In genomic region chr2:43295801-43296200, GRCm38 (mm10) we compare ENCODE assay signal across 26 mouse cellular contexts.
"Had no signal": no experiment of that assay in that cellular context is flagged by ENCODE, and none has a peak within 500 bp of the region (broad histone marks: within the 10 kb centered on the region; RNA-seq: fewer than 3 reads in every experiment).

No protein-coding gene starts in this region.

- ATAC-seq: forebrain, embryonic 16.5 days; hindbrain, embryonic 16.5 days; inflammation-experienced regulatory T-cells, adult 6 months; intestine, embryonic 16.5 days; liver, postnatal 0 days had no signal

- H3K4me3 ChIP-seq: gastrocnemius, adult 2 months; heart, embryonic 10.5 days; heart, embryonic 12.5 days; hindbrain, embryonic 10.5 days; hindbrain, embryonic 12.5 days; kidney, embryonic 15.5 days; layer of hippocampus, adult 2 months; left cerebral cortex, adult 2 months; limb, embryonic 10.5 days; limb, embryonic 12.5 days; liver, embryonic 13.5 days; liver, embryonic 15.5 days had no signal

- H3K9ac ChIP-seq: heart, embryonic 12.5 days; hindbrain, embryonic 12.5 days; hindbrain, embryonic 14.5 days; kidney, embryonic 15.5 days; limb, embryonic 12.5 days; liver, embryonic 13.5 days; liver, embryonic 15.5 days; liver, postnatal 0 days had no signal

- H3K27ac ChIP-seq: gastrocnemius, adult 2 months; heart, embryonic 10.5 days; hindbrain, embryonic 10.5 days; hindbrain, embryonic 12.5 days; hindbrain, embryonic 14.5 days; kidney, embryonic 15.5 days; kidney, postnatal 0 days; layer of hippocampus, adult 2 months; left cerebral cortex, adult 2 months; limb, embryonic 10.5 days; limb, embryonic 12.5 days; liver, embryonic 13.5 days; liver, embryonic 15.5 days had no signal

- H3K27me3 ChIP-seq: heart, embryonic 12.5 days; hindbrain, embryonic 12.5 days; kidney, embryonic 15.5 days; limb, embryonic 12.5 days; liver, embryonic 13.5 days; liver, embryonic 15.5 days had no signal

- H3K9me3 ChIP-seq: heart, embryonic 10.5 days; heart, embryonic 12.5 days; hindbrain, embryonic 10.5 days; hindbrain, embryonic 12.5 days; kidney, embryonic 15.5 days; limb, embryonic 10.5 days; limb, embryonic 12.5 days; liver, embryonic 13.5 days; liver, embryonic 15.5 days had no signal

- DNase-seq: gastrocnemius, adult 2 months; gastrocnemius, postnatal 10 days; gastrocnemius, postnatal 25 days; heart, adult 18-20 months; heart, postnatal 10 days; heart, postnatal 4 days; kidney, postnatal 4 days; liver; liver, embryonic 13.5 days; liver, postnatal 0 days had no signal

- H3K36me3 ChIP-seq: heart, embryonic 10.5 days; heart, embryonic 12.5 days; hindbrain, embryonic 10.5 days; hindbrain, embryonic 12.5 days; kidney, embryonic 15.5 days; limb, embryonic 10.5 days; limb, embryonic 12.5 days; liver, embryonic 13.5 days; liver, embryonic 15.5 days had no signal

- H3K4me2 ChIP-seq: heart, embryonic 12.5 days; hindbrain, embryonic 12.5 days; hindbrain, embryonic 14.5 days; kidney, embryonic 15.5 days; limb, embryonic 12.5 days; liver, embryonic 13.5 days; liver, embryonic 15.5 days had no signal

- H3K4me1 ChIP-seq: heart, embryonic 10.5 days; heart, embryonic 12.5 days; hindbrain, embryonic 10.5 days; hindbrain, embryonic 12.5 days; kidney, embryonic 15.5 days; limb, embryonic 10.5 days; limb, embryonic 12.5 days; liver, embryonic 13.5 days; liver, embryonic 15.5 days had no signal
